In genomic region chr16:95823803-95824202, GRCm38 (mm10) we compare ENCODE assay signal across 7 mouse cellular contexts.
DNase-seq lines count a peak whose midpoint lies in the region; ATAC-seq lines count a peak whose summit lies in the region.

No protein-coding gene starts in this region.

- H3K4me2 ChIP-seq in embryonic facial prominence, embryonic 14.5 days (ENCODE audit: low read depth, low read length), result no peak overlapping the region
- H3K4me2 ChIP-seq in limb, embryonic 13.5 days (replicated peaks), result 0 out of 2 replicates have a peak overlapping the region, but pooled peaks have one; percentile 5

- 49% methylated on average over 6 of the region's 6 CpGs for WGBS in embryonic facial prominence, embryonic 14.5 days
- 36% methylated on average over 6 of the region's 6 CpGs for WGBS in limb, embryonic 13.5 days

- H3K9ac ChIP-seq in embryonic facial prominence, embryonic 14.5 days (ENCODE audit: low read depth, low read length), result no peak overlapping the region
- H3K9ac ChIP-seq in limb, embryonic 13.5 days, result no peak overlapping the region; the same call in 1 of the 2 replicates

- H3K36me3 ChIP-seq in embryonic facial prominence, embryonic 14.5 days (ENCODE audit: control insufficient read depth, insufficient read depth, low read length), result no peaks in the 10 kb centered on the region
- H3K36me3 ChIP-seq in limb, embryonic 13.5 days, result no peaks in the 10 kb centered on the region

- H3K9me3 ChIP-seq in embryonic facial prominence, embryonic 14.5 days (ENCODE audit: control insufficient read depth, low read length), result no peaks in the 10 kb centered on the region
- no peaks in the 10 kb centered on the region for H3K9me3 ChIP-seq in limb, embryonic 13.5 days

- DNase-seq in kidney, postnatal 4 days, result peak; percentile 47 to 62
- DNase-seq in kidney, postnatal 25 days, result no peak
- no peak for DNase-seq in embryonic facial prominence, embryonic 14.5 days (ENCODE audit: low spot score)
- DNase-seq in layer of hippocampus, adult 18-20 months (ENCODE audit: low spot score in 2 of 2), result no peak
- no peak for DNase-seq in spleen, adult 18-20 months

- peaks cover 17% of the 10 kb centered on the region for H3K4me1 ChIP-seq in brown adipose tissue, adult 24 weeks (ENCODE audit: control insufficient read depth, insufficient read depth, insufficient read length, low read length)
- H3K4me1 ChIP-seq in embryonic facial prominence, embryonic 14.5 days (ENCODE audit: control insufficient read depth, insufficient read depth, low read length), result peaks cover 20% of the 10 kb centered on the region
- peaks cover 39% of the 10 kb centered on the region for H3K4me1 ChIP-seq in limb, embryonic 13.5 days

- no peak for ATAC-seq in embryonic facial prominence, embryonic 14.5 days (ENCODE audit: low read depth)
- ATAC-seq in limb, embryonic 13.5 days (ENCODE audit: low FRiP score, low read depth), result peak; percentile 39; the same call in 1 of the 2 replicates

- H3K27me3 ChIP-seq in embryonic facial prominence, embryonic 14.5 days (replicated peaks; ENCODE audit: control insufficient read depth, insufficient read depth, low read length), result no peaks in the 10 kb centered on the region
- no peaks in the 10 kb centered on the region for H3K27me3 ChIP-seq in limb, embryonic 13.5 days

- H3K27ac ChIP-seq in brown adipose tissue, adult 24 weeks (replicated peaks; ENCODE audit: low read depth, low read length), result peak overlapping the region; percentile 62; the same call in 1 of the 2 replicates
- H3K27ac ChIP-seq in embryonic facial prominence, embryonic 14.5 days (replicated peaks; ENCODE audit: low read depth, low read length), result peak overlapping the region; percentile 48
- H3K27ac ChIP-seq in limb, embryonic 13.5 days, result peak overlapping the region; percentile 72

- no peak overlapping the region for H3K4me3 ChIP-seq in brown adipose tissue, adult 24 weeks (ENCODE audit: insufficient read depth, low read depth, low read length)
- no peak overlapping the region for H3K4me3 ChIP-seq in embryonic facial prominence, embryonic 14.5 days (ENCODE audit: low read depth, low read length)
- no peak overlapping the region for H3K4me3 ChIP-seq in limb, embryonic 13.5 days

Comparison
In these comparisons a context has a peak if more than half of its experiments do, and no peak if none do; other contexts are left out.
1. DNase-seq: peak in kidney, postnatal 4 days (2 of 2); none in kidney, postnatal 25 days (0 of 2), embryonic facial prominence, embryonic 14.5 days (single experiment), layer of hippocampus, adult 18-20 months (0 of 2) and spleen, adult 18-20 months (0 of 2).
2. Peak in every context shown above with its lines, with median percentiles within 50 percentile points of each other: H3K27ac ChIP-seq.